Mouse (Mus musculus): ENCODE measurements at regions not wholly inside any gene's neighbourhood (a gene's known extent, or its start where the extent isn't known, plus 50 kb on each side); places are given as distances from the start of the nearest gene placed in this dataset.

DNA sequence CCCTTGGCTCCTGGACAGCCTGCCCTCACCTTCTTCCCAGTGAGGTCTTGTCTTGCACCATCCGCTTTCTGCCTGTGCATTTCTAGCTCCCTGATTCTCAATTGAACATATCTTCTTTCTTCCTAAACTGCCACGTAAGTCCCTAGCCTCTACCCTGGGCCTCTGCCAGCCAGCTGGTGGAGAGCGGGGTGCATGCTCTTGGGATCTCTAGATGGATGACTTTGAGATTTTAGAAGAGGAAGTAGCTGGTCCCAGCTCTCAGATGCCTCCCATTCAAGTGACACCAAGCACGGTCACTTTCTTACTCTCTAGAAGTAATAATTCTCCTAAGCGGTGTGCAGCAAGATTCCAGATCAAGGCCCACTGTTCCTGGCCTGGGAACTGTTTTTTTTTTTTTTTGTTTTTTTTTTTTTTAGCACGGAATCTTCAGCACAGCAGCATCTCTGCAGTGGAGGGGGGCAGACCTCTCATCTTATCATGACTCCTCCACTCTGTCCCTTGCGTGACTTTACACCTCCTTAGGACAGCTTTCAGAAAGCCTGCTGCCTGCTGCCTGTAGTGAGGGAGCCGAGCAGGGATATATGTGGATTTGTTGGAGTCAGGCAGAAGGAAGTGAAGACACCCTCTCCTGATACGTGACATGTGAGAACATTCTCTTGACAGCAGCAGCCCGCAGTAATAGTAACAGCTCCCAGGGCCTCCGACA is 453.6 kb upstream of the Zmiz1 start:
- no peak for DNase-seq (ENCODE audit: low spot score)

DNA sequence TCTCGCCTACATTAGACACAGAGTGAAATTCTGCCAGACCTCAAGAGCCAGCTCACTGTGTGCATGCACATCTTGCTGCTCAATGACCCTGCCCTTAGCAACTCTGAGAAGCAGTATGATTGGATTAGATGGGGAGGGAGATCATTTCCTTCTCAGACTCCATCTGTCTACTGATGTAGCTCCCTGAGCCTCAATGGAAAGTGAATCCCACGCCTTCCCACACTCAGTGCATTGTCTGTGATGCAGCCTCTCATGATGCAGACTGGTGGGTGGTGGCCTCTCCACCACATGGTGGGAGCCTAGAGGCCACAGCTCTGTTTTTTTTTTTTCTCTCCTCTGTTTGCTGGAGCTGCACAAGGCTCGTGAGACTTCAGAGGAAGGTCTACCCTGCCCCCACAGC is 447.1 kb upstream of the Zmiz1 start:
- DNase-seq (ENCODE audit: low spot score): no peak

DNA sequence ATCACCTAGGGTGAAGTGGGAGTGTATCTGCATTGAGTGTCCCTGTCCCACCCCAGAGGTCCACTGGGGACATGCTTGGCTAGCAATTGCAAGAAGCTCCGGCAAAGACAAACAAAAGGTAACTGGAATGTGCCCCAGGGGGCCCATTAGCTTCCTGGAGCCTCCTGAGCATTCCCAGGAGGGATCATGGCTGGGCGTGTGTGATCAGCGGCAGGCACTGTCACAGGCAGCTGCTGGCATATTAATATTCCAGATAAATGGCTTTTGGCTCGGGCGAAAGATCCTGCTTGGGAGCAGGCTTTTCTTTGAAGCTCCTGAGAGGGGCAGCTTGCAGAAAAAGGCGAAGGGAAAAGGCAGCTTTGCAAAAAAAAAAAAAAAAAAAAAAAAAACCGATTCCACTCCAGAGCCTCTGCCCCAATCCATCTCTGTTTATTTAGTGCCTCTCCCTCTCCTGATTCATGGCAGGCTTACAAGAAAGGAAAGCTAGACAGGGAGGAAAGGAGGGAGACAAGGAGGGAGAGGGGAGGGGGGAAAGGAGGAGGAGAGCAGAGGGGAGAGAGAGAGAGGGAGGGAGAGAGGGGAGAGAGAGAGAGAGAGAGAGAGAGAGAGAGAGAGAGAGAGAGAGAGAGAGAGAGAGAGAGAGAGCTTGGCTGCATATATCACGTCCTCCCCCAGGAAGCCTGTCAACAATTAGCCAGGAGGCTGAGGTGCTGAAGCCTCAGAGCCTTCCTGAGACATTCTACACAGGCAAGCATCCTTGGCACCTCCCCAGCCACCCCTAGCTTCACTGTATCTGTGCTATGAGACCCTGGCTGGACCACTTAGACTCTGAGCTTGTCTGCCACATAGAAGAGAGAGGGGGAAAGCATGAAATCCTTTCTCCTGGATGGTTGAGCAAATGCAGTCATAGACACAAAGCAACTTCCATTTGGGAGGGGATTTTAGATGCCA is 443.4 kb upstream of the Zmiz1 start:
- DNase-seq (ENCODE audit: low spot score): no peak

DNA sequence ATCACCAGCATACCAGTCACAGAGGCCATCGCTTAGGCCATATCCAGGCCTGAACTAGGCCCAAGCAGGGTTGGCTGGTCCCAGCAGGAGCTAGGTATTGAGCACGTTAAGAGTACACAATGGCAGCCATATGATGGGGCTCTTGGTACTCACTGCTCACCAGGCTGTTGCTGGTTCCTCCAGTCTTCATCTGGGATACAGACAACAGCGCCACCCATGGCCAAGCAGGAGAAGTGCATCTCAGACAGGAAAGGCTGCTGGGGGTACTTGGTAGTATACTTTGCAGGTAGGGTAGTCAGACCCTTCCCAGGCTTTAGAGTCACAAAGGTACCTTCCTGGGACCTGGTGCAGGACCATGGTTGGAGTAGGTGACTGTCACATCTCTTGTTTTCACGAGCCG is 441.1 kb upstream of the Zmiz1 start:
- DNase-seq (ENCODE audit: low spot score): peak; percentile 1

DNA sequence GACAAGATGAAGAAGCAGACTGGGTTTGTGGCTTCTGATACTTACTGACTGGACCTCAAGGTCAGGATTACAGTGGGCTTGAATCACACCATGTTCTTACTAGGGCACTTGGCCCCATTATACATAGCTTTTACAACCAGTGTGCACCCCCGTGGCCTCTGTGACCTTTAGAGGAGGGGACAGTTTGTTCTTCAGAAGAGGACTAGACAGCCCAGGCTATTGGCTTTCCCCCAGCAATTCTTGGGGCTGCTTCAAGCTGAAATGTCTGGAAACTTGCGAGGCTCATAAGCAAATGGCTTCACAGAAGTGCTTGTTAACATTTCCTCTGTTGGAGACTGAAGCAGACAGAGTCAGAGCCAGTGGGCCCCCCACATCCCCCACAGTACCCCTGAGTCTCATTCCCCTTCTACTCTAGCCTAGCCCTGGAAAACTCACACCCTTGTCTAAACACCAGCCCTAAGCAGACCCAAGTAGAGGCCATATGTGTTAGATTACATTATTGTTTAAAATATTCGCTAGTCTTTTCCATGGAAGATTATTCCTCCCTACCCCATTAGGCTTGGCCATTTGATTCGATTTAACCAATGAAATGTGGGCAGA is 439.6 kb upstream of the Zmiz1 start:
- no peak for DNase-seq (ENCODE audit: low spot score)

DNA sequence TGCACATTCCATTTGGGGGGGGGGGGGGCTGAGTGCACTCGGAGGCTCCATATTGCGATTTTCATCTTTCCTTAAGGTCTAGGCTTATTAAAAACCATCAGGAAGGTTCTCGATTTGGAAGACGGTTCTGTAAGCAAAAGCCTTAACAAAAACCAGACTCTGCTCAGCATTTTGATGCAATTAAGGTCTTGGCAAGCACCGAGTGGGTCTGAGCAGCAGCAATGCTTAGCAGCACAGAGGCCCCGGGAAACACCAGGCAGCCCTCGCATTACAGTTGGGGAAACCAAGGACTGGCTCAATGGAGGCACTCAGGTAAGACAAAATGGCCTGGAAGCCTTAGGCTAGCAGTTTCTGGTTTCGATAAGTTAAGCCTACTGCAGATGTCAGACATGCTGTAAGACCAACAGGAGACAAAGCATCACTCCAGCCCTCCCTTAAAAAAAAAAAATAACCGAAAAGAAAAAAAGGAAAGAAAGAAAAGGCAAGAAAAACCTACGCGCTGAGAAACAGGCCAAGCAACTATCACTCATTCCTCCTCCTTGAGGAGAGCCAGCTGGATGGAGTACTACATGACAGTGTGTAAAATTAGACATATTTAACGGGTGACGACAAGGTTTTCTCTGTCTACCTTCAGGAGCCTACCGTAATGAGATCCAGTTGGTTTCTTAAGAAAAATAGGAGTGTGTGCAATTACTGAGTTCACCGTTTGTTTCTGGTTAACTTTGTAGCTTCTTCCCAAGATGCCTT is 436.3 kb upstream of the Zmiz1 start:
- DNase-seq (ENCODE audit: low spot score): no peak

DNA sequence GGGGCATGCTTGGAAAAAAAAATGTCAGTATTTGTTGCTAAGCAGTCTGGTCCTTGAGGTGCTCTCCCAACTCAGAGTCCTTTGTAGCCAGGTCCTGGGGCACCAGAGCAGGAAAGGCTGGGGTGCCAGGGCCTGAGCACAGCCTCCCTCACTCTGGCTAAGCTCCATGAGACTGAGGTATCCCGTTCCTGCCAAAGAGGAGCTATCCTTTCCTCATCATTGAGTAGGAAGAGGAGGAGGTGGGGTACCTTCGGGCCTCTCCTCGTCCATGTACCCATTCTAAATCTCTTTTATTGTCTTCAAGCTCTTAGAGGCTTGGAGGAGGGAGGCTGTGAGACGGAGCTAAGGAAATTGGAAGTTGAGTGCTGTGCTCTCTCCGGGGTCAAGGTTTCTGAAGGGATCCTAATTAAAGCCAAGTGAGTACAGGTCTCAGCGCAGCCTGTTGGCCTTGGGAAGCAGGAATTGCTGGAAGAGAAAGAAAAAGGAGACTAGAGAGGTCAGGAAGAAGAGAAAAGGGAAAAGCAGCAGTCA is 435.6 kb upstream of the Zmiz1 start:
- DNase-seq (ENCODE audit: low spot score): no peak

DNA sequence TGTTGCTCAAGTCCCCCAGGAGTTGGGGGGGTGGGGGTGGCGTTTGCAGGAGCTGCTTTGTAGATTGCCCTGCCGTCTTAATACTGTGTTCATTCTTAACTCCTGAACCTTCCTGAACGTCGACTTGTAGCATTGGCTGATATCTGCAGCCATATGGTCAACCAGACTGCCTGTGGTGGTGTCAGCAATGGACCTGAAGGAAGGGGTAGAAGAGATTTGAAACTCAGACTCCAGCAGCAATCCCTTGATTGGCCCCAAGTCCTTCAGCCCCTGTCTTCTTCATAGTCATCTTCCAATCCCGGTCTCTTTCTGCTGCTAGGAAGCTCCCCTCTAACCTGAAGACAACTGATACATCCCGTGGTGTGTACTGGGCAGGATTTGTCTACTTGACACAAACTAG is 433.9 kb upstream of the Zmiz1 start:
- no peak for DNase-seq (ENCODE audit: low spot score)

DNA sequence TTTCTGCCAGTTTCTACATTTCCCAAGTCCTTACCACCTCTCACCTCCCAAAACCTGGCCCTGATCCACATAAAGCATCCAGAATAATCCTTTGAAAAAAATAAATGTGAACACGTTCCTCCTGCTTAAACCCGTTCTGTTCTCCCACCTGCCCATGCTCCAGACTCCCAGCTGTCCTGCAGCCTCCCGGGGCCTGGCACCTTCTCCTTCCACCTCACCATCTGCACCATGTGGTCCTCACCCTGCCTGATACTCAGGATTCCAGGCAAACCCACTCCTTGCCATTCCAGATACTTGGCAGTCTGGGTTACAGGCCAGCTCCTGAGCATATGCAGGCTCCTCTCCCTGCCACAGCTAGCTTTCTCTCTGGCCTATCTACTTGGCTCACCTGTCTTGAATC is 431.9 kb upstream of the Zmiz1 start:
- no peak for DNase-seq (ENCODE audit: low spot score)

DNA sequence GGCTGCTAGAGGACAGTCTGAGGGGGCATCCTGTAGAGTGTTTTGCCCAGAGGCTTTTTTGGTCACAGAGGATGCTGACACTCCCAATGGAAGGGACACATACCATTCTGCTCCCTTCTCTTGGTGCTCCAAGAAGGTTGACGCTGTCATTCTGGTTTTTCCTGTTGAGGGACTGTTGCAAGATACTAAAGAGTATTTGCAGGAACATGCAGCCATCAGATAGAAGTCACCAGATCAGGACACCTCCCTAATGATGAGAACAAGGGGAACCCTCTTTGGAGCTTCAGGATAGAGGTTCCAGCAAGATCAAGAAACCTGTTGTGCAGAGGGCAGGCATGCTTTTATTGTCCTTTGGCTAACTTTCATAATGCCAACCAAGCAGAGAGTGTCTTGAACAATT is 431.1 kb upstream of the Zmiz1 start:
- no peak for DNase-seq (ENCODE audit: low spot score)

DNA sequence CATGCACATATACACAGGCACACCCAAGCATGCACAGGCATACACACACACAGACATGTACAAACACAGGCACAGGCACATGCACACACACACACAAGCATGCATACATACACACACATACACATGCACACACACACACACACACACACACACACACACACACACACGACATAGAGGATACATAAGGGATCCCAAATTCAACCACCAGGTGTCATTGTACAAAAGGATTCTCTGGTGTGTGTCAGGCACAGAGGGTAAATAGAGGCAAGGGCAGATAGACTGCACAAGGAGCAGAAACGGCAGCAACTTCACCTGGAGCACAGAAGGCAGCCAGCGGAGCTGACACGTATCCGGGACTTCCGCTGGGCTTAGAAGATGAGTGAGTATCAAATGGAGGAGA is 428.1 kb upstream of the Zmiz1 start:
- DNase-seq (ENCODE audit: low spot score): no peak

DNA sequence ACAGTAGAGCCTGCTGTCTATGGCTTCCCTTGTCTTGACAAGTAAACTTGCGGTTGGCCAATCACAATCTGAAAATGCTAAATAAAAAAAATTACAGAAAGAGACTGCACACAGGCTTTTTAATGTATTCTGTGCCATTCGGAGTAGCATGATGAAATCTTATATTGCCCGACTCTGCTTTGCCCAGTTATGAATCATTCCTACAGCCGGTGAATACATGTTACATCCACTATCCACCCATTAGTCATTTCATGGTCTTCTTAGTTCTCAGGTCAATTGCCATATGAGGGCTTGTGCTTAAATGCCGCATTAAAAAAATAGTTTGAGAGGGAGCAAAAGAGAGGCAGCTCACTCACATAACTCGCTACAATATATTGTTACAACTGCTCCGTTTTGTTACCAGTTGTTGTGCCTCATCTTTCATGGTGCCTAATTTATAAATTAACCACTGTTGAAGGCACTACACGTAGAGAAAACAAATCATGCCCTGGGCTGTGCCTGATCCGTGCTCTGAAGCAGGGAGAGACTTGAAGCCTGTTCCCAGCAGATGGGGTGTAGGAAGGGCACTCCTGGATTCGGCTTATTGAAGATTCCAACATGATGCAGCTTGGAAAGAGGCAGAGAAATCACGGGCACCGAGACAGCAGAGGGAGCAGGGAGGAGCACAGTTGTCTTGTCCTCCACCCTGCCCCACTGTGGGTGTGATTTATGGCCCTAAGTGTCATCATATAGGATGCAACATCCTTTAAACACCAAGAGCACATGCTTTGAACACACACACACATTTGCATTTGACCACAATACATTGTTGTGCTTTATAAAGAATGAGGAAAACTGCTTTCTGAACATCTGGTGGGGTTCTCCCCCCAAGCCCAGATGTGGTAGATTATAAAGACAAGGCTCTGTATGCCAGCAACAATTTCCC is 427.0 kb upstream of the Zmiz1 start:
- DNase-seq (ENCODE audit: low spot score): no peak

DNA sequence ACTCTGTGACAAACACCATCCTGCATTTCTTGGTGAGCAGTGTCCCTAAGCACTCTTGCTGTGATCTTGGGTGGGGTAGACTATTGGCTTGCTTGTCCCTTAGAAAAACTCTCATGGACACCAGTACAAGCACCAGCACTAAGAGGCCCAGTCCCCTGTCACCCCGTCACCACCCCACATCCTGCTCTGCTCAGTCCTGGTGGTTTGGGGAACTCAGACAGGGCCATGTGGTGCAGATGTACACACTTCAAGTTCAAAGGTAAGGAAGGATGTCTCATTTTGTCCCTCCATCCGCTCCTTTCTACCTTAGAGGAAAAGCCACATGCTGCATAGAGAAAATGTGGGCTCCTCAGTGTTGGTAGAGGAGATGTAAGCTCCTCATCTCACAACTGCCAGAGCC is 426.1 kb upstream of the Zmiz1 start:
- no peak for DNase-seq (ENCODE audit: low spot score)

DNA sequence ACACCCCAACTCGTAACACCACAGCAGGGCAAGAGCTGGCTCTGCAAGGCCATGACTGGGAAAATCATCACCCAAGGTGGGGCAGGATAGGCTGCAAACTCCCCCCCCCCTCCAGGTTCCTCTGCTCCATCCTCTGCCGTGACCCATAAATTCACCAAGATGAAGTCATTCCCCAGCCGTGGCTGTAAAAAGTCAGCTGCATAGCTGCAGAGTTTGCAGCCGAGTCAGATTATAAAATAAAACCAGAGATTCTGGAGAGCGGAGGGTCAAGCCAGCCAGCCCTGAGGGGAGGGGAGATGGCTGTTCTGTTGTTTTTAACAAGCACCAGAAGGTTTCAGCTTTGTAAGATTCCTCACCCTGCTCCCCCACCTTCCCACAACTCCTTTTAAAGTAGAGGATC is 416.7 kb upstream of the Zmiz1 start:
- DNase-seq (ENCODE audit: low spot score): no peak

DNA sequence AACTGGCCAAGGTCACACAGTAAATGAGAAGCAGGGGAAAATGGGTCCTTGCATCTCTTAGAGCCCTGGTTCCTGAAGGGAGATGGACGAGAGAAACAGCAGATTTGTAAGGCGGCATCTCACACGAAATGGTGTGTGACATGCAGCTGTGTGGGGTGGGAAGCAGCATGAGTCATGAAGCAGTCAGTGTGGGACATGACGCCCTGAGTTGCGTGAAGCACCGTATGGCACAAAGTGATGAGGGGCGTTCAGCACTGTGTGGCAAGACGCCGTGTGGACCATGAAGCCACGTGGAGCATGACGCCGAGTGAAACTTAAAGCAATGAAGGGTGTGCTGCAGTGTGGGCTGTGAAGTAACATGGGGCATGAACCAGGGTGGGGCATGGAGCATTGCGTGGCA is 414.9 kb upstream of the Zmiz1 start:
- DNase-seq (ENCODE audit: low spot score): no peak

DNA sequence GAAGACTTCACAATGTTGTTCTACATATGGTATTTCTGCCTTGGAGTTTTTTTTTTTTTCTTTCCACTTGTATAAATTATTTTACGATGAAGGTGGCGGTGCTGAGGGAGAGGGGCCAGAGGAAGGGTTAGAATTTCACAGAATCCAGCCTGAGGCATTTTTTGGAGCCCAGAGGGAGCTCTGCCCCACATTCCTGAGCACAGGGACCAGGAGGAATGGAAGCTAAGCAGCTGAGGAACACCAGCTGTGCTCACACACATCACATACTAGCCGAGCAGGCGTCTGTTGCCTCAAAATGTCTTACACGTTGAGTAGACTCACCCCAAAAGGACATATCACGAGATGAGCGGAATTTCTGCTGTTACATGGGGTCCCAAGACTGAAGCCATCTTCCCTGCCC is 414.1 kb upstream of the Zmiz1 start:
- DNase-seq (ENCODE audit: low spot score): no peak

DNA sequence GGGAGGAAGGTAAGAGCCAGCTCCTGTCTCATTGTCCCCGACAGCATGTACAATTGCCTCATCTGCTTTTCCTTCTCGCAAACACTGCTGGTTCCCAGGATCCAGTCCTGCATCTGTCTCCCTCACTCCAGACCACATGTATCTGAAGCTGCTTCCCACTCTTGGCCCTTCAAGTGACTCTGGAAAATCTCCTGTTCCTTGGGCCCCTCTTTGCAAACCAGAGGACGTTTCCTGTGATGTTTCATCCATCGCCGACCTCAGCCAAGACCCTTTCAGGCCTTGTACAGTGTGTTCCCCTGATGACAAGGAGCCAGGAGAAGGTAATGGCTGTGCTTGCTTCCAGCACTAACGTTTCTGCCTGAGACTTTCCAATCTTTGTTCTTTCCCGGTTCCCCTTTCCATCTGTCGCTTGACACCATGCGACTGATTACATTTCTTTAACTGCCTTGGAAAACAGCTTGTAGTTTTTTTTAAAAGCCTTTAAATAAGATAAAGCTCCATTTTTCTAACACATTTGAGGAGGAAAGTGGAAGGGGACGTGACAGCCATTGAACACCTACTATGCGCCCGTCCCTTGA is 408.2 kb upstream of the Zmiz1 start:
- no peak for DNase-seq (ENCODE audit: low spot score)

DNA sequence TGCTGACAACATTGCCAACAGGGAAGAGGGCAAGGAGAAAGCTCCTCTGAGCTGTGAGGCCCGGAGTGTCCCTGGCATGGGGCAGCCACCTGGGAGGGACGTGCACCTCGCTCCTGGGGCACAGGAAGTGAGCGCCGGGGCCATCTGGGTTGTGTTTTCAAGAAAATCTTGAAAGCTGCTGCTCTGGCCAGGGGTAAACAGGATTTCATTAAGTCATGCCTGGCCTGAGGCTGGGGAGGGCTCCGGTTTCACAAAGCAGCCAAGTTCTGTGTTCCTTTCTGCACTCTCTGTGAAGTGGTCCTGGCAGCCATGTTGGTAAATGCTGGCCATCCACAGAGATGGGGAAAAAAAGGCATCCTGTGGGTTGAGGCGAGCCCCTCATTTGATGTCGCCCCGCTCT is 406.8 kb upstream of the Zmiz1 start:
- no peak for DNase-seq (ENCODE audit: low spot score)

DNA sequence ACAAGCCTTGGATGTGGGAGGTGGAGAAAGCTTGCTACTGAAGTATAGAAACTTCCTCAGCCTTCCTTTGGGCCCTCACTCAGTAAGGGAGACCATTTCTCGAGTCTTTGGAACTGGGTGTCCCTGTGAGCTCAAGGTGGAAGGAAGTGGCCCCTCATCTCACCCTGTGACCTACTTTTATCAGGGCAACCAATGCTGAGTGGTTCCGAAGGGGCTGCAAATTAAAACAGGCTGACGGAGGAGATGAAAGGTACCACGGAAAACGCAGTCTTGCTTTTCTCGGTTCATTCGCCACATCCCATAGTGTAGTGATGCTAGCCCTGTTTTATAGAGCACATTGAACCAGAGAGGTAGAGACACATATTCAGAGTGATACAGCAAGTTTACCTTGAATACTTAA is 399.6 kb upstream of the Zmiz1 start:
- DNase-seq (ENCODE audit: low spot score): no peak

DNA sequence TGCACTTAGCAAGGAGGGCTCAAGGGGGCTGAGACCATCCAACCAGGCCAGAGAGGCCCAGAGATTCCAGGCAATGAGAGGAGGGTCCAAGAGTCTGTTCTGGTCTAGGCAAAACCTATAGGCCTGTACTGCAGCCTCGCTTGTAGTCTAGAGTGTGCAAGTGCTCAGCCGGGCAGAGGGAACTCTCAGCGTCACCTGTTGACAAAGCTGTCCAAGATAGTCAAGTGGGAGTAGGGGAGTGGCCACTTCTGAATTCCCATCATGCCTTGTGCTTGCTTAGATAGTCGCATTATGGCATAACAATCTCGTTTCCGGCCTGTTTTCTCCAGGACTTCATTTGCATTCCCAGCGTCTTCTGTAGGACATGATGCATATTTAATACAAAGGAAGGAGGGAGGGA is 398.7 kb upstream of the Zmiz1 start:
- no peak for DNase-seq (ENCODE audit: low spot score)

DNA sequence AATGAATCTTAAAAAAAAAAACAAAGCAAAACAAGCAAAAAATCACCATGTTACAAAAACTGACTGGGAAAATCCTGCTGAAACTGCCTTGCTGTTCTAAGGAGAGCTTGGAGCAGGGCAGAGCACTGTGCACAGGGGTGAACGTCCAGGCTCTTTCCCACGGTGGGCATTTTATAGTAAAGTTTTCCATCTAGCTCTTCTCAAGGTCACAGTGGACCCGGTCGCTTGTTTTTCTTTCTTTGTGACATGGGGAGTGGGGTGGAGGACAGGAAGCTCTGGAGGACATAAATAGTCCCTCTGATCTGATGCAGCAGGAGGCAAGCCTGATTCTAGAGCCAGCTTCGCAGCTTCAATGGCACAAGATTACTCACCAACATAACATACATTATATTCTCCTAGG is 395.9 kb upstream of the Zmiz1 start:
- DNase-seq (ENCODE audit: low spot score): no peak

Data from c-Kit-positive CD71-positive TER-119-positive erythroid progenitor cells, embryonic 14.5 days (primary cell).